Mouse (Mus musculus) layer of hippocampus, adult 9-10 months (tissue): ENCODE results near the gene Usp2.
A peak's percentile ranks its signal among the peaks of the same experiment; 100 is the strongest.

ENCODE experiments used
- DNase-seq: peaks from one replicate; pipeline ENCODE4 v3.0.0; 2022; ENCODE audit warnings: low spot score

The Usp2 gene

DNA sequence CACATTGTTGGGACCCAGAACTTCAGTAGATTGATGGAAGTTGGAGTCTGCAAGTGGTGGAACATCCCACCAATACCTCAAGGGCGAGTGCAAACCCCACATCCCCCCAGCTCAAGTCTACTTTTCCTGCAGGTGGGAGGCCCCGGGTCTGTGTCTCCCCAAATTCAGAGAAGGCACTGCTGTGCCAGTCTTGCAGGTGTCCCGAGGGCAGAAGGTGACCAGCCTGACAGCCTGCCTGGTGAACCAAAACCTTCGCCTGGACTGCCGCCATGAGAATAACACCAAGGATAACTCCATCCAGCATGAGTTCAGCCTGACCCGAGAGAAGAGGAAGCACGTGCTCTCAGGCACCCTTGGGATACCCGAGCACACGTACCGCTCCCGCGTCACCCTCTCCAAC, 20.4 kb upstream of the Usp2 start:
- DNase-seq: no peak

- no peak for DNase-seq
Measured at GRCm38 (mm10) chr9:44047071-44047470, 19.8 kb upstream of the Usp2 start.

DNA sequence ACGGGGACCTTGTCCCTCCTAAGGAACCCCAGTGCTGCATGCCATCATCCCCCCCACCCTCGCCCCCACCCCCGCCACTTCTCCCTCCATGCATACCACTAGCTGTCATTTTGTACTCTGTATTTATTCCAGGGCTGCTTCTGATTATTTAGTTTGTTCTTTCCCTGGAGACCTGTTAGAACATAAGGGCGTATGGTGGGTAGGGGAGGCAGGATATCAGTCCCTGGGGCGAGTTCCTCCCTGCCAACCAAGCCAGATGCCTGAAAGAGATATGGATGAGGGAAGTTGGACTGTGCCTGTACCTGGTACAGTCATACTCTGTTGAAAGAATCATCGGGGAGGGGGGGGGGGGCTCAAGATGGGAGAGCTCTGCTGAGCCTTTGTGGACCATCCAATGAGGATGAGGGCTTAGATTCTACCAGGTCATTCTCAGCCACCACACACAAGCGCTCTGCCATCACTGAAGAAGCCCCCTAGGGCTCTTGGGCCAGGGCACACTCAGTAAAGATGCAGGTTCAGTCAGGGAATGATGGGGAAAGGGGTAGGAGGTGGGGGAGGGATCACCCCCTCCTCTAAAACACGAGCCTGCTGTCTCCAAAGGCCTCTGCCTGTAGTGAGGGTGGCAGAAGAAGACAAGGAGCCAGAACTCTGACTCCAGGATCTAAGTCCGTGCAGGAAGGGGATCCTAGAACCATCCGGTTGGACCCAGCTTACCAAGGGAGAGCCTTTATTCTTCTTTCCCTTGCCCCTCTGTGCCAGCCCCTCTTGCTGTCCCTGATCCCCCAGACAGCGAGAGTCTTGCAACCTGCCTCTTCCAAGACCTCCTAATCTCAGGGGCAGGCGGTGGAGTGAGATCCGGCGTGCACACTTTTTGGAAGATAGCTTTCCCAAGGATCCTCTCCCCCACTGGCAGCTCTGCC, 19.0 kb upstream of the Usp2 start:
- peak; percentile 100 for DNase-seq

- peak; percentile 100 for DNase-seq
Measured at GRCm38 (mm10) chr9:44048541-44049380, 18.1 kb upstream of the Usp2 start.

- DNase-seq: no peak
Measured at GRCm38 (mm10) chr9:44049381-44050165, 17.2 kb upstream of the Usp2 start.

DNA sequence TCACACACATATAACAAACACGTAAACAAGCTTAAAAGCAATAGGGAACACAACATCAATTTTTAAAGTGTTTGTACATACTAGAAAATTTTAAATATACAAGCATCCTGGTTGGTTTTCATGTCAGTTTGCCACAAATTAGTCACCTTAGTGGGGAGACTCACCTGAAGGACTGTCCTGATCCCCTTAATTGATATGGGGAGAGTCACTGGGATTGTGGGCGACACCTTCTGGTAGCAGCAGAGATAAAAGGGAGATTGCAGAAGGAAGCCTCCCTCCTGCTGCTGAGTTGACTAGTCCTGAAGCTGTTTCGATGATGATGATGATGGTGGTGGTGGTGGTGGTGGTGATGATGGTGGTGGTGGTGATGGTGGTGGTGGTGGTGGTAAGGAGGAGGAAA, 14.0 kb upstream of the Usp2 start:
- DNase-seq: no peak

- DNase-seq: no peak
Measured at GRCm38 (mm10) chr9:44053936-44054335, 12.9 kb upstream of the Usp2 start.

DNA sequence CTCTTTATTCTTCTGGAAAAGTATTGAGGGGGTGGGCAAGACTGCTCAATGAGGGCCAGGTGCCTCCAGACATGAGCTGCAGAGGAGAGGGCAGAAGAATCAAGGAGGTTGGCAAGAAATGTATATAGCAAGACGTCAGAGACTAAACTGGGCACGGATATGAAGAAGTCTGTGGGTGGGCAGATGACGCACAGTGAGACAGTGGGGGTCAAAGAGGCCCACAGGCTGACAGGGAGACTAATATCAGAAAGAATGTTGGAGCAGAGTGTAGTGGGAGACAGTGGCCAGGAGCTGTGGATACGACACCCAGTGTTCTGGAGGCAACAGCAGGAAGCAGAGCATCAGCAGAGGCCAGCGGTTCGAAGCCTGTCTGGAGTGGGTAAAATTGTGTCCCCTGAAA, 8.2 kb upstream of the Usp2 start:
- no peak for DNase-seq

DNA sequence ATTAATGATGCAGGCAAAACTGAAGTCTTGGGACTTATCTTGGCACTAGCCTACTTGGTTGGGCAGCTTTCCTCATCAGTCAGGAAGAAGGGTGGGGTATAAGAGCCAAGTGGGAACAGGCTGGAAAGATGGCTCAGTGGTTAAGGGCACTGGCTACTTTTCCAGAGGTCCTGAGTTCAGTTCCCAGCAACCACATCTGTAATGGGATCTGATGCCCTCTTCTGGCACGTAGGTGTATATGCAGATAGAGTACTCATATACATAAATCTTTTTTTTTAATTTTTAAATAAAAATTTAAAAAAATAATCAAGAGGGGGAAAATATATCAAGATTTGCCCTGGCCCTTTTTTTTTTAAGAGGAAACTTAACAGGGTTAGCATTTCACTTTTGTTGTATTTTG, 1.6 kb upstream of the Usp2 start:
- DNase-seq: no peak

- DNase-seq: no peak
Measured at GRCm38 (mm10) chr9:44067241-44067959, 579 bp downstream of the Usp2 start.

GRCm38 (mm10) chr9:44067960-44068330, 1.1 kb downstream of the Usp2 start:
- no peak for DNase-seq

GRCm38 (mm10) chr9:44069252-44069651, 2.4 kb downstream of the Usp2 start:
- DNase-seq: no peak

DNA sequence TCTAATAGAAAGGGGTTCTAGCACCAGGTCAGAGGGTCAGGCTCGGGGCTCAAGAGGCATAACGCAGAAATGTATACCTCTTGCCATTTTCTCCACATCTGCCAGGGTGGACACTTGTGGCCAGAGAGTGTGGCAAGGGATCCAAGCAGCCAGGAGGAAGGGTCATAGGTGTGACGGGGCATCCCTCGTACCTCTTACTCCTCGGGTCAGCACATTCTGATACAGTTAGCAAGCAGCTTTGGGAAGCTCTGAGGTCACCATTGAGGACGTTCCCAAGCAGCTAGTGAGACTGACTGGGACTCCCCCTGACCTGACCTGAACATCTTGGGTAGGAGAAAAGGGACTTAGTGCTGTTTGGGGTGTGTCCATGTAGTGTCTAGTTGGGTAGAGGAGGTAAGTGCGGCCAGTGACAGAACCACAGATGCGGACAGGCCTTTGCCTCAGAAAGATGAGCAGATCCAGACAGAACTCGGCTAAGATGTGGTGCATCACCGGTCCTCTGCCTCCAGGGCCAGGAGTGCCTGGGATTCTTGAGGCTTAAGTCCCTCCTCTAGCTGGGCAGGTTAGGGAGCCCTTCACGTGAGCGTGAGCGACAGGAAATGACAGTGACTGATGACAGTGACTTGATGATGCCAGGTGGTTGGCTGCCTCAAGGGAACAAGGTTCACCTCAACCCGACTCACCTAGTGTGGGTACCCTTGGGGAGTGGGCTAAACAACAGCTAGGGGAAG, 3.5 kb downstream of the Usp2 start:
- no peak for DNase-seq

GRCm38 (mm10) chr9:44070844-44071231, 4.0 kb downstream of the Usp2 start:
- no peak for DNase-seq

GRCm38 (mm10) chr9:44071914-44072598, 5.2 kb downstream of the Usp2 start:
- DNase-seq: no peak

GRCm38 (mm10) chr9:44072599-44072915, 5.7 kb downstream of the Usp2 start:
- no peak for DNase-seq

DNA sequence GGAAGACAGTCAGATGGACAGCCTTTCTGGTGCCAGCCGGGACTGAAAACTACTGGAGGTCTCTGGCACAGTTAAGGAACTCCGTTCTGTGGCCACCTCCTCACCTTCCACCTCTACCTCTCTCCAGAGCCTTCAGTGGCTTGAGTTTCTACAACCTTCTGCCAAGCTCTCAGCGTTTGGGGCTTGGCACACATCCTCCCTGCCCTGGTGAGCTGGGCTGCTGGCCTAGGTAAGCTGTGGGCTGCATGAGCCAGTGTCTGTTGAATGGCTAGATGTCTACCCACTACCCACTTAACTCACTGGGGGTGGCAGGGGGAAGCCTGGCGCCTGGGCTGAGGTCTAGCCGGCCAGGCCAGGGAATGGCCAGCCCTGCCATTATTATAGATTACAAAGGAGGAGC, 6.3 kb downstream of the Usp2 start:
- no peak for DNase-seq

GRCm38 (mm10) chr9:44074395-44075275, 7.8 kb downstream of the Usp2 start:
- no peak for DNase-seq

DNA sequence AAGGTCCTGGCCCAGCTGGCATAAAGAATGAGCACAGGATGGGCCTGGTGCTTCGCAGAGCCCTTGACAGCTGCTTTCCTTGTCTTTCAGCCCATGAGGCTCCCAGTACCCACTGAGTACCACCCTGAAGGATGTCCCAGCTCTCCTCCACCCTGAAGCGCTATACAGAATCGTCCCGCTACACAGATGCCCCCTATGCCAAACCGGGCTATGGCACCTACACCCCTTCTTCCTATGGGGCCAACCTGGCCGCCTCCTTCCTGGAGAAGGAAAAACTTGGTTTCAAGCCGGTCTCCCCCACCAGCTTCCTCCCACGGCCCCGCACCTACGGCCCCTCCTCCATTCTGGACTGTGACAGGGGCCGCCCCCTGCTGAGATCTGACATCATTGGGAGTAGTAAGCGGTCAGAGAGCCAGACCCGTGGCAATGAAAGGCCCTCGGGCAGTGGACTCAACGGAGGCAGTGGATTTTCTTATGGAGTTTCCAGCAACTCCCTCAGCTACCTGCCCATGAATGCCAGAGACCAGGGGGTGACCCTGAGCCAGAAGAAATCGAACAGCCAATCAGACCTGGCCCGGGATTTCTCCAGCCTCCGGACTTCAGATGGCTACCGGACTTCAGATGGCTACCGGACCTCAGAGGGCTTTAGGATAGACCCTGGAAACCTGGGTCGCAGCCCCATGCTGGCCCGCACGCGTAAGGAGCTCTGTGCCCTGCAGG, 8.6 kb downstream of the Usp2 start:
- DNase-seq: no peak
